Mouse (Mus musculus) cerebellum, postnatal 4 days (tissue): ENCODE results near the gene Castor1.

ENCODE experiments used
- DNase-seq, 2 experiments: peaks; one replicate each; pipeline ENCODE4 v3.0.0; 2022; ENCODE audit warnings: low spot score in 2 of 2, mixed read lengths in 1 of 2

The Castor1 gene

DNA sequence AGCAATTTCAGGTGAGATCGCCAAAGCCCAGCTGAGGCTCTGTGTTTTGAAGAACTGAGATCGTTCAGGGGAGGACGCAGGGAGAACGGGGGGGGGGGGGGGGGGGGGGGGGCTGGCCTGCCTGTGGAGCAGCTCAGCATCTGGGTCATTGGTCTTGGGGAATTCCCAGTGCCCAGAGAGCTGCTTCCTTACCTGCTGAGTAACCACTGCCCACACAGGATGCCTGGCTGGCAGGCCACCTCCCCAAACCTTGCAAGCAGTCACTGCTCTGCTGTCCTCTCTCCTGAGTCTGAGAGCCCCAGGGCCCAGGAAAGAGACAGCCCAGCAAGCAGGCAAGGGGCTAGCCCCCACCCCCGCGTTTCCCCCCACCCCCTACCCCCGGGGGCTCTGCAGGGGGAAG, 44.8 kb downstream of the Castor1 start:
- DNase-seq, result no peak

DNA sequence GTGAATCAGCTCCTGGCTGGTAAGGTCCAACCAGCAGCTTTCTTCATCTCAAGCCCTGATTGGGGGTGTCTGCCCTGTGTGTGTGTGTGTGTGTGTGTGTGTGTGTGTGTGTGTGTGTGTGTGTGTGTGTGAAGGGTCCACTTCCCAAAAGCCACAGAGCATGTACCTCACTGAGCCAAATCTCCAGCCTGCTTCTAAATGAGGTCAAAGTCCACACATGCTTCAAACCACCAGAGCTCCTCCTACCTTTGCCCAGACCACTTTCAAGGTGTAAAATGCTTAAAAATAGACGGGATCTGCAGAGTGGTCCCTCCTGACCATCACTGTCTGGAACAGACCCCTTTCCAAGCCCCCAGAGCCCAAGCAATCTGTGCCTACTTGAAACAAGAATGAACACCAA, 45.3 kb downstream of the Castor1 start:
- DNase-seq, result no peak

DNA sequence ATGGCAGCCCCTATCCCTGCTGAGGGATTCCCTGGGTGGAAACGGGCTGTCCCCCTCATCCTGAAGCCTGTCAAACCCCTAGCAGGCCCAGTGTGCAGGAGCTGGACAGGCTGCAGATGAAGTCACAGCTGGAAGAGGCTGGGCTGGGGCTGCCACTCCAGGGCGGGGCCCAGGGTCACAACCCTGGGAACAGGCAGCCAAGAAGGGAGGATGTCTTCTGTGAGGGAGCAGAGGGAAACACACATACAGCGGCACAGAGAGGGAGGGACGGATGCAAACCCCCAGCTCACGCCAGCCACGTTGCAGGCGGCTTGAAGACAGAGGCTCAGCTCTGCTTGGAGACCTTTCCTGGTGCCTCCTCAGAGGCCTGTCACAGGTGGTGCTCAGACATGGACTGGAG, 46.0 kb downstream of the Castor1 start:
- DNase-seq, result no peak

DNA sequence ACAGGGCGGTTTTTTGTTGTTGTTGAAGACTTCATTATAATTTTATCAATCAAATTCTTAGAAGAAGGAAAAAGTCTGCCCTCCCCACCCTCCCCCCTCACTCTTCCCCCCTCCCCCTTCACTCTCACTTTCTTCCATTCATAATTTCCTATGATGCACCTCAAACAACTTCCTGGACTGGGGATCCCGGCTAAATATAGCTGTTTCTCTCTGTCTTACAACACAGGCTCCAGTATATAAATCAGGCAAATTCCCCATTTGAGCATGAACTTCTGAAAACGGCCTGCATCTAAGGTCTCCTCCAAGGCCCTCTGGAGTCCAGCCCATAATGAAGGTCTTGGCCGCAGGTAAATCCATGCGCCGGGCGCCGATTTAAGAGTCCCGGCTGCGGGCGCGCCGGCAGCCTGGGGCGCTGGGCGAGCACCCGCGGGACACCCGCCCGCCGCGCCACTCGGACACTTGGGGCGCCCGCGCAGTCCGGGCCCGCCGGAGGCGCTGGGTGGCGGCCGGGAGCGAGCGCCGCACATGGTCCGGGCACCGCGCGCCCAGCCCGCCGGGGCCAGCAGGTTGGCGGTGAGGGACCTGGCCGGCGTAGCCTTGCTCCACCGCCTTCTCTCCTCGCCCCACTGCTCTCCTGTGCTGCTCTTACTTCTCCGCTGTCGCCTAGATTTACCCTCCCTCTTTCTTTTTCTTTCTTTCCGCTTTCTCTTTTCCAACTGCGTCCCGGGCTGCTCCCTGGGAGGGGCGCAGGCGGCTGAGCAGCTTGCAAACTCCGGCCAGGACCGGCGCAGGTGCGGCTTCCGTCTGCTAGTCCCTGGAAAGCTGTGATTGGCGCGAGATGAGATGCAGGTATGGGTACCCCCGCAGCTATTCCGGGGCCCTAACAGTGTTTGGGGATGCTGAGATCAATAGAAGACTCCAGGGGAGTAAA, 48.5 kb downstream of the Castor1 start:
- DNase-seq, result no peak

DNA sequence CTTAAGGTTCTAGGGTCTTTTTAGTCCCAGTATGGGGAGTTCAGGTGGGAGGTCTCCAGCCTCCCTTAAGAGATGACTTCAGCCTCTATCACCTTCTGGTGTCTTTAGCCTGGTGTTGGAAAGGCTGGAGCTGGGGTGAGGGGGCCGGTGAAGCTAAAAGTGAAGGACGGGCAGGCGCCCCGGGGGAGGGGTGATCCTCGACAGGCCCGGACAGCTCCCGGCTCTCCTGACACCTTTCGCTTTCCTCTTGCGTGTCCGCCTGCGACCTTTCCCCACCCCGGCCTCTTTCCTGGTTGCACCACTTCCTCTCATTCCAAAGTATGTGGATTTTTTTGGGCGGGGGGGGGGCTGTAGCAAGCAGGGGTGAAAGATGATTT, 49.2 kb downstream of the Castor1 start:
- no peak for DNase-seq

DNA sequence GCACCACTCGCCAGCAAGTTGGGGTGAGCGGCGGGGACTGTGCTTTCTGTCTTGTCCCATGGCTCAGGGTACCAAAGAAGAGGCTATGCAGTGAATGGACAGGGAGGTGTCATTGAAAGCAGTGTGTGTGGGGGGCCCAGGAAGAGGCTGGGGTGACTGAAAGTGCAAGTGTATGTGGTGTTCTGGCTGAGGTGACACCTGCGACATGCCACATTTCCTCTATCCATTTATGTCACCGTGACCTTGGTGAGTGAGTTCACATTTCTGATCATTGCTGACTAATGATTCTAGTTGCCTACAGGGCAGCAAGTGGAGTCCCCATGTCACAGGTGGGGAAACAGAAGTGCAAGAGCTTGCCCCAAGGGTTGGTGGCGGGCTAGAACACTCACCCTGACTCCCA, 50.5 kb downstream of the Castor1 start:
- no peak for DNase-seq

DNA sequence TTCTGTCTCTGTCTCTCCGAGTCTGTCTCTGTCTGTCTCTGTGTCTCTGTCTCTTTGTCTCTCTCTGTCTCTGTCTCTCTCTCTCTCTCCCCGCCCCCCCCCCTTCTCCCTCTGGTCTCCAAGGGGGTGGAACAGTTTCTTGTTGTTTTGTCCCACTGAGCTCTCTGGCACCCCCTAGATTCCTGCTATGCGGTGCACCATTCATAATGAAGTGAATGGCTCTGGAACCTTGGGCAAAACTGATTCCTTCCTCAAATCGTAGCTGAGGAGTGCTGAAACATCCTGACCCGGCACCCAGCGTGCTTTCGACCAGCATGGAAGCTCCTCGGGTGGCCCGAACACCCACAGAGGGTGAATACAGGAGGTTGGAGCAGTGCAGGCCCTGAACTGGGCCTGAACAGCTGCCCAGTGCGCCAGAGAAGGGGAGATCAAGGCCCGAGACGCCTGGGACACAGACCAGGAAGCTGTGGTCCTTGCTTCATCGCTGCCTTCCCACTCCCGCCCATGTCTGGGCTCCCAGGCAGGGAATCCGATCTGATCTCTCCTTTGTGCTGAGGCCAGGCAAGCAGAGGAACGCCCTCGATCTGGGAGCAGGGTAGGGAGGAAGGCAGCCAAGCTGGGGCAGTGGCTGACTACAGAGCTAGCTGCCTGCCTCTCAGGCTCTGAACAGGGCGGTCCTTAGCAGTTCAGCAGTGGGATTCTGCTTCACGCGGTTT, 52.9 kb downstream of the Castor1 start:
- no peak for DNase-seq

DNA sequence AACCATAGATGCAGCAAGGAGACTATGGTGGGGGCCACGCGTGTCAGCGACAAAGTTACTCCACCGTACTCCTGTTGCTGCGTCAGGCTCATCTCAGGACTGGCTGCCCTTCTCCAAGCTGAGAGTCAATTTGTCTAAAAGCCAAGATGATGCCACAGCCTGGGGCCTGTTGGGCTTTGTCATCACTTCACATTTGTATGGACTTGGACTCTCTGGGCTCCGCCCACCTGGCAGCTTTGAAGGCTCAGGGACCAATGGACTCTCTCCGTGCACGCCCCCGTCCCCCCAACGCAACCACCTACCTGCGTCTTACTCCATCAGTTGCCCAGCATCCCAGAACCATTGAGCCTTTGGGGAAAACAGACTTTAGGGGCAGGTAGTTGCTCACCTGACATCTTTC, 53.5 kb downstream of the Castor1 start:
- no peak for DNase-seq
